Mouse (Mus musculus): ENCODE data around the gene Kcnh3.
A peak's percentile ranks its signal among the peaks of the same experiment; 100 is the strongest.
"Not testable (repeated sequence)": the region's sequence is repeated elsewhere in the genome, so short reads cannot be mapped to it uniquely, and the experiment has no call there.

Gene Kcnh3

DNA sequence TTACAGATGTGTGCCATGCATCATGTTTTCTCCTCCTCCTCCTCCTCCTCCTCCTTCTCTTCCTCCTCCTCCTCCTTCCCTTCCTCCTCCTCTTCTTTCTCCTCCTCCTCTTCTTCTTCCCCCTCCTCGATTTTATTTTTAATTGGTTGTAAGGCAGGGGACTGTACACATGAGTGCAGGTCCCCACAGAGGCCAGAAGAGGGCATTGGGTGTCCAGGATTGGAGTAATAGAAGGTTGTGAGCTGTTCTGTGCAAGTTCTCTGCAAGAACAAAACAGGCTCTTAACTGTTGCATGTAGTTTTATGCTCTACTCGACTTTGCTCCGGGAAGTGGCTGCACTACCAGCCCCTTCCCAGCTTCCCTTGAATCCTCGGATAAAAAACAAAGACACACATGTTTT is 15.5 kb downstream of the Kcnh3 start:
- DNase-seq = no peak

DNA sequence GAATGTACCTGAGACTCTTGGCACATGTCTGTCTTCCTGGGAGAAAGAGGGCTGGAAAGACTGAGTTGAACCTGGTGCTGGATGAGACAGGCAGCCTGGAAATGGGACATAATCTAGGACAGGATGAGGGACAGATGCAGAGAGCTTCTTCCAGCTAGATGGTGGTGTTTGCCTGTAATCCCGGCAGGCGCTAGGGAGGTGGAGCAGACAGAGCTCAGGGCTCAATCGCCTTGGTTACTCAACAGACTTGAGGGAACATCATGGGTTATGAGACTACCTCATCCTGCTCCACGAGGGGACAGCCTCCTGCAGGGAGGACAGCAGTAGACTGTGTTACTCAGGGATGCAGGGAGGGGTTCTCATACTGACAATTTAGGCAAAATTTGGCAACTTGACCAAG is 16.6 kb downstream of the Kcnh3 start:
- no peak for DNase-seq

DNA sequence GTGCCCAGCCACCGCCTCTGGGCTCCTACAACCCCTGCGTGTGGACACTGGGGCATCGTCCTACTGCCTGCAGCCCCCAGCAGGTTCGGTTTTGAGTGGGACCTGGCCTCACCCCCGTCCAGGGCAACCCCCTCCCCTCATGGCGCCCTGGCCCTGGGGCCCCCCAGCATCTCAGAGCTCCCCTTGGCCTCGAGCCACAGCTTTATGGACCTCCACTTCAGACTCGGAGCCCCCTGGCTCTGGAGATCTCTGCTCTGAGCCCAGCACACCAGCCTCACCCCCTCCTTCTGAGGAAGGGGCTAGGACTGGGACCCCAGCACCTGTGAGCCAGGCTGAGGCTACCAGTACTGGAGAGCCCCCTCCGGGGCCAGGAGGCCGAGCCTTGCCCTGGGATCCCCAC is 17.4 kb downstream of the Kcnh3 start:
- no peak for DNase-seq

DNA sequence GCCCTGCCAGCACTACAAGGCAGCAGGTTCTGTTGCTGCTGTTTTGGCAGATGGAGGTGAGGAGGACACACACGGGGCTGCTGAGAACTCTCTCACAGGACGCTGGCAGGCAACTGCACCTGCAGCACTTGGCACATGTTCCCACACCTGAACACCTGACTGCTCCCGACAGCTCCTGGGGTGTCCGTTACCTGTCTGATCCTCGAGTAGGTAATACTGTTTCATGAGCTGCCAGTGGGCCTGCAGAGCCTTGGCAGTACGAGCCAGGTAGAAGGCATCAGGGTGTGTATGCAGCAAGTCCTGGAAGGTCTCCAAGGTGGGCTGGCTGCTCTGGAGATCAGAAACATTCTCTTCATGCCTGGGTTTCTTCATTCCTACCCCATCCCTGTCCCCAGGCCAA is 22.1 kb downstream of the Kcnh3 start:
- DNase-seq = peak; percentile 66 to 67

DNA sequence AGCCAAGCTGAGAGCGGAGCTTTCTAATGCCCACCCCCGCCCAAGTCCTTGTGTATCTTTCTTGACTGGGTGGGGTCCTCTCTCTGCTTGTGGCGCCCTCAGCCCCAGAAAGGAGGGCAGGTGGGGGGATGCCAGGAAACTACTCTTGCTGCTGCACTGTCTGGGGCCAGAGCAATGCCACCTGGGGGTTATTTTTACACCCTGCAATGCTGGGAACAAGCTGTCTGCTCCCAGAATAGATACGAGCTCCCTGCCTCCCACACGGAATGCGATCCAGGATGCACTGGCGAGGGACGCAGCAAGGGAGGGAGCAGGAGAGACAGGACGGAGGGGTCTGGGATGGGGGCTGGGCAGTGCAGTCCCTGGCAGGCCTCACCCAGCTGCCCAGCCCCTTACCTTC is 24.3 kb downstream of the Kcnh3 start:
- DNase-seq = peak; percentile 48 to 50

DNA sequence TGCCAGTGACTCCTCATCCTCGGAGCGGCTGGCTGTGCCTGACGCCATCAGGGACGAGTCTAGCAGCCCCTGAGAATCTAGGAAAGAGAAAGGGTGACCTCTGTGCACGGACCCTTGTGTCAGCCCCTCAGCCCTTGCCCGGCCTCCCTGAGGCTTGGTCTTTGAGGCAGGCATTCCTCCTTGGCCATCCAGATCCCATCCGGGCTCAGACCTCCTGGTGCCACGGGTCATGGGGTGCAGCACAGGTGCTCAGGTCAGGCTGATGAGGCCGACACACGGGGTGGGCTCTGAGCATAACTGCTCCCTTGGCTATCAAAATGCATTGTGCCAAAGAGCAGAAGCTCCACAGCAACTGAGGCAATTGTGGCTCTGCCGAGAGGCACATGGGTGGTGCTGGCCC is 25.3 kb downstream of the Kcnh3 start:
- DNase-seq = no peak

DNA sequence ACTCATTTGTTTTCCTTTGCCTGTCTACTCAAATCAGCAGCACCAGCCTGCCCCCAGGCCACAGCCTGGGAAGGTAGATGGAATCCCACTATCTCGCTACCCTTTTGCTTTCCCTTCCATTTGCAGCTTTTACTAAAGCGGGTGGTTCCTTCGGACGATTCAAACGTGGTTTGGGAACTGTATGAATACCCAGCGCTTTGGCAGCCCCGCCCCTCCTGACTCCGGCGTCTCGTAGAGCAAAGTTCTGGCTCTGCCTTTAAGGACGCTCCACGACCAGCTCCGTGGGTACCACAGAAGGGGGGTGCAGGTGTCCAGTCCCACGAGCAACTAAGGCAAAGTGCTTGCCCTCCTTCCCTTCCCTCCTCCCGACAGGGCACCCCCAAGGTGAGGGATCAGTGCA is 26.4 kb downstream of the Kcnh3 start:
- peak; percentile 41 to 43 for DNase-seq

DNA sequence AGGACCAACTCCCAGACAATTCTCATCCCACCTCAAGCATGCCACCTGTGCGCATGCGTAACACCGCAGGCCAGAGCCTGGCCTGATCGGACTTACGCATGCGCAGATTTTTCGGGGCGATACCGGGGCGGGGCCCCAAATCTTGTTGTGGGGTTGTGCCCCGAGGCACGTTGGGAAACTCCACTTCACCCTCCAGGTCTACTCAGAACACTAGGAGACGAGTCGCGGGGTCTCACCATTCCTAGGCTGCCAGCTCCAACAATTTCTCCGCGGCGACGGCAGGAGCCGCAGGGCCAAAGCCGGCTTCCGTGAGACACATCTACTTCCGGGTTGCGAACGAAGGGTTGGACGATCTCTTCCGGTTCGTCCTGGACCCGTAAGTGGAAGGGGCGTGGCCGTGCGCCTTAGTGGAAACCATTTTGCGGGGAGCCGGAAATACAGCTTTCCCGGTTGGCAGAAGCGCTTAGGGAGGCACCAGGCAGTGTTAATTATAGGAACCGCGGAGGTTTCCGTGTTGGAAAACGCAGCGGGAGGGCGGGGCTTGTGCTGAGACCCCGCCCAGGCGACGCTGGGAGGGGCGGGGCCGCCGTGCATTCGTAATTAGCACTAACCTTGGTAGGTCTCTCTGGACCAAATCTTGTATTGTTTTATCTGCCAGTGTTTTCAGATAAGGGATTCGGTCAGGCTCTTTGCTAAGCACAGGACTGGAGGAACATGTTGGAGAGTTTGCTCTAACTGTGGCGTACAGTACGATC is 27.1 kb downstream of the Kcnh3 start, which contains the start of gene Mcrs1:
Gene Mcrs1, minus strand, starts transcription at position 336 of the 755 bp plus-strand sequence.
- DNase-seq = peak; percentile 97 to 99

DNA sequence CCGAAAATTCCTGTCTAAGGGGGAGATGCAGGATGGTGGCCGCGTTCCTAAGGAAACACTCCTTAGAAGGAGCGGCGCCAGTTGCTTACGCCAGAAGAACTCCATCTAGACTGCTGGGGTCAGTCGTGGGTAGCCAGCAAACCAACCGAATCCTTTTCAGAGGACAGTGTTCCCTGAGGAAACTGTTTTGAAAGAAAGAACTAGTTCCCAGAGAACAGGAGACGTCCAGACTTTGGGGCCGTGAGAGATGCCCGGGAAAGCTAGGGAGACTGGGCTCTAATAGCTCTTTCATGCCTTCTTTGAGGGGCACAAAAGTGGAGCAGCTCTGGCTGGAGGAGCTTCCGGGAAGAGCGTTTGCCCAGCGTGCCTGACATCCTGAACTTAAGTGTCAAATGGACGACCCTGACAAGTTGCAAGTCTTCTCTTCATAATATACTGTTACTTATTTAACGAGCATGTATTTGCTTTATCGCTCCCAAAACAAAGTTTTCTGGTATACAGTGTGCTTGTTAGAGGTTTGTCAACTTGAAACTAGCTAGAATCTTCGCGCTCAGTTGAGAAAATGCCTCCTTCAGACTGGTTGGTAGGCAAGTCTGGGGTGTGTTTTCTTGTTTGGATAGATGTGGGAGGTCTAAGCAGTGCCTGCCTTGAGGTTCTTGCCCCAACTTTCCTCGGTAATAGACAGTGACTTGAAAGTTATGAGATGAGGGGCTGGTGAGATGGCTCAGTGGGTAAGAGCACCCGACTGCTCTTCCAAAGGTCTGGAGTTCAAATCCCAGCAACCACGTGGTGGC is 27.9 kb downstream of the Kcnh3 start:
- no peak for DNase-seq

DNA sequence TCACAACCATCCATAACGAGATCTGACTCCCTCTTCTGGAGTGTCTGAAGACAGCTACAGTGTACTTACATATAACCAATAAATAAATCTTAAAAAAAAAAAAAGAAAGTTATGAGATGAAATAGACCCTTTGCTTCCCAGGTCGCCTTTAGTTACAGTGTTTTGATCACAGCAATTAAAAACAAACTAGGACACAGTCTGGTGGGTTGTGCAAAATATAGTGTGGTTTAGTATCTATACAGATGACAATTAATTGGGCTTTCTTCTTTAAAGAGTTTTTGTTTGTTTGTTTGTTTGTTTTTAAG is 28.5 kb downstream of the Kcnh3 start:
- not testable (repeated sequence) for DNase-seq

DNA sequence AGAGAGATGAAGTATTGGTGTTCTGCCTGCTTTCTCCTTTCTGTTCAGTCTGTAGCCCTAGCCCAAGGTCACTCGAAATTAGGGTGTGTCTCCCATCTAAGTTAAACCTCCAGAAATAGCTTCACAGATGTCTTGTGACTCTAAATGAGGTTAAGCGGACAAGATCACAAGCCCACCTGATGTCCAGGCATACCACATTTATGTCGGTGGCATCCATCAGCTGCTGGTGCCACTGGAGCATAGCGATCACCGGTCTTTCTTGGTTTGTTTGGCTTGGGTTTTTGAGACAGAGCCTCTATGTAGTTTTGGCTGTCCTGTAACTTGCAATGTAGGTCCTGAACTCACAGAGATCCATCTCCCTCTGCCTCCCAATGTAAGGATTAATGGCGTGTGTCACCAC is 29.1 kb downstream of the Kcnh3 start:
- no peak for DNase-seq

DNA sequence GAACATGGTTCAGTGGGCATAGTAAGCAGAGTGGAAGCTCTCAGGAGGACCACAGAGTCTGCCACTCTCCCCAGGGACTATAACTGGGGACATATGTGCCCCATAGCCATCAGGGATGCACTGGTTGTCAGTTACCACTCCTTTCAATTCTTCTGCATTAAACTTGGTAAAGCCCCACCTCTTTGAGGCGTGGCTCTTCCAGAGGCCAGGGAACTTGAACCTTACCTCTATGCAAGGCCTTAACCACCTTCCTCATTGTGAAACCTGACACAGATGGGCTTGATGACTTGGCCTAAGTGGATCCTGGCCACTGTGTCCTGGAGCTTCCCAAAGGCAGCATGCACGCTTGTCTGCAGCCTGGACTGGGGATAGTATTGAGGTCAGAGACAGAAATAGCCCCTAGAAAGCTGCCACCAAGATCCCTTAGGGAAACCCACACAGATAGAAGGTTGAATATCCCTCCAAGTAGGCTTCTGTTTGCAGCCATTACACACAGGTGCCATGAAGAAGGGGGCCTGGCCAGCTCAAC is 29.9 kb downstream of the Kcnh3 start:
- DNase-seq = no peak

DNA sequence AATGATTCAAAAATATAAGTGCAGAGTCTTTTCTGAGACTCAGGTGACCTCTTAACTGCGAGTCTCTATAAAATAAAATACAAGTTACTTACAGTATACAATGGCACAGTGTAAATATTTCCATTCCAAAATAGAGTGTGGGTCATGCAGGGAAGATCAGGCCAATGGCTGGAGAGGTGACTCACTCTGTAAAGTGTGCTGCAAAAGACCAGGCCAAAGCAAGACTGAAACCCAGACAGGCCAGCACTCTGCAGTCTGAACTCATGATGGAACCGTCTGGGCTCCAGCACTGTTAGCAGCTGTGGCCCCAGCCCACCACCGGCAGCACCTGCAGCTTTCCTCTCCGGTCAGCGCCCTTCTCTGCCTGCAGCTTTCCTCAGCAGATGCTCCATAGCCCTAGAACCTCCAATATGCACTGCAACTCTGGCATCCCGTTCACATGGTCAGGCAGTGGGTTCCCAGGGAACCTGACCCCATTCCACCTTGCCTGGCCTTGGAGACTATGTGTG is 30.6 kb downstream of the Kcnh3 start:
- DNase-seq = no peak

DNA sequence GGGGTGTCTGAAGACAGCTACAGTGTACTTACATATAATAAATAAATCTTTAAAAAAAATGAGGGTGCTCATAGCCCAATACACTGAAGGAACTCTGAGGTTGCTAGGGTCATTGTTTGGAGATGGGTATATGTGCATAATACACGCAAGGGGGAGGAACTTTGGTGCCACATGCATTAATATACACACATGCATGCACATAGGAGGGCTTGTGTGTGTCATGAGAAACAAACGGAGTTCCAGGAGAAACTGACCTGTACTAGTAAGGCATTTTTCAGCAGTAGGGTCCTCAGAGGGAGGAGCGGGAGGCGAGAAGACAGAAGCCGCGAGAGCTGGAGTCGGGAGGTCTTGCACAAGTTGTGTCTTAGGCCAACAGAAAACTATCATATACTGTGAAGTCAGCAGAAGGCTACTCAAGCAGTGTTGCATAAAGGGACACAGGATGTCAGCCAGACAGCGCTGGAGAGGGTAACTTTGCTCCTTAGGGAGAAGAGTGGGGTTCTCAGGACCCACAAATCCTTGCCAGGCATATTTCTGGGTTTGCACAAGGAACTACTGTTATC is 34.6 kb downstream of the Kcnh3 start:
- DNase-seq = no peak

DNA sequence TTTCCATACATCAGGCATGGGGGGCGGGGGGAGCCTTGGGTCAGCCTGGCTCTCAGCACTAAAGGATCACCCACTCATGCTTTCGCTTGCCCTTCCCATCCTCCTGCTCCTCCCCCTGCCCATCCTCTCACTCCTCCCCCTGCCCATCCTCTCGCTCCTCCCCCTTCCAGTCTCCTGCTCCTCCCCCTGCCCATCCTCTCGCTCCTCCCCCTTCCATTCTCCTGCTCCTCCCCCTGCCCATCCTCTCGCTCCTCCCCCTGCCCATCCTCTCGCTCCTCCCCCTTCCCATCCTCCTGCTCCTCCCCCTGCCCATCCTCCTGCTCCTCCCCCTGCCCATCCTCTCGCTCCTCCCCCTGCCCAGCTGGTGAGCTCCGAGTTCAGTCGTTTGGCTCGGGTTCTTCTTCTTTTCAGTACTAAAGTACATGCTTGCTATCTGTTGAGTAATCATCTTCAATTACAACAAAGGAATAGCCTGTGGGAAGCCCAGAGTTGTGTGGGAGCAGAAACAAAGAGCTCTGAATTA is 35.1 kb downstream of the Kcnh3 start:
- peak in 1 of 2 experiments; percentile 57 for DNase-seq

DNA sequence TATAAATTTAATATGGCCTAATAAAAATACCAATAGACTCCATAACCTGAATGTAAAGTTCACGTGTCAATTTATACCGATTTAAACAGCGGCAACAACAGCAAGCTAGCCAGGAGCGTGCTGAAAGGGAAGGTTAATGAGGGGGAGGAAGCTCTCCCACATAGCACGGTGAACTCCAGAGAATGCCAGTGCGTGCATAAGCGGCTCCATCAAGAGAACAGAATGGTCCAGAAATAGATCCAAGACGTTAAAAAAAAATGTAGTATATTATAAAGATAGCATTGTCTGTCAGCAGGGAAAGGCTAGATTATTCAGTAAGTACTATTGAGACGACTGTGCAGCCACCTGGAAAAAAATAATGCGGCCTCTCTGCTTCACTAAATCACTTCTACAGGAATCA is 38.0 kb downstream of the Kcnh3 start:
- DNase-seq = no peak

DNA sequence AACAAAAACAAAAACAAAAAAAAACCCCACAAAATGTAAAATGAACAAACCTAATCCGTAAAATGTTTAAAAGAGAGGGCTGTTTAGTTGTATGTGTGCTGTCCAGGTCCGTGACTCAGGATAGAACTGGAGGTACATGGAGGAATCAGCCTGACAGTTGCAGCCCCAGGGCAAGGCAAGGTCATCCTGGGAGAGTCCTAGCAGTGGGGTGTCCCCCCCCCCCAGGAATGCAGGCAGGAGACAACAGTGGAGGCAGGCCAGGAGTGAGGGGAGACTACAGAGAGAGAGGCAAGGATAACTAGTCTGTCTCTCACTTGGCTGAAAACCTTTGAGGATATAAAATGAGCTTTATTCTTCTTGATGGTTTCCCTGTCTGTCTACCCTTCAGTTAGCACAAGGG is 39.7 kb downstream of the Kcnh3 start:
- DNase-seq = no peak

DNA sequence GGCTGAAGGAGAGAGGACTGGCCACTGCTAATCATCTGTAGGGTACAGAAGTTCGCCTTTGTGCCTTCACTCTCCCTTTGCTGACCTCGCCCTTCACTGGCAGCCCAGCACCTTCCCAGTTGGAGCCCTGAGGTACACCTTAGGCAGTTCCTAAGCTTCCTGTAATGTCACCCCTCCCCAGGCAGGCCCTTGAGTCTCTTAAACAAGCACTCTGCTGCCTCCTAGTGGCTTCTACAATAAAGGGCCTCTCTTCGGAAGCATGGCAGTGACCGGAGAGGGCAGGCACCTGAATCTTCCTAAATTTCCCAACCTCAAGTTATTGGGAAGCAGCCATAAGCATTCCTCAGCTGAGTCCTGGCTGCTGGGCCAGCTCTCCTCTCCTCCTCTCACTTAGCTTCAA is 41.0 kb downstream of the Kcnh3 start:
- peak; percentile 64 to 81 for DNase-seq

DNA sequence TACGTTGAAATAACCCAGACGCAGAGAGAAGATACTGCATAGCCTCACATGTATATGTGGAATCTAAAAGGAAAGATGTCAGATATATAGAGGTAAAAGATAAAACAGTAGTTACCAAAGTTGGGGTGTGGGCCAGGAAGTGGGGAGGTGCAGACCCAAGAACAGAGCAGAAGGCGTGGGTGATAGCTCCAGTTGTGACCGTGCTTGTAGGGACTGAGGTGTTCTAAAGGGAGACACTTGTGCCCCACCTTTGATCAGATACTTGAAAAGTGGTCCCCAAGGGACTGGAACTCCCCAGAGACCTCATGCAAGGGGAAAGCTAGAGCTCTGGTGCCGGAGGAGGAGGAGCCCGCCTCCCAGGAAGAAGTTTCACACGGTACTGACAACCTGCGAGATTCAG is 51.4 kb downstream of the Kcnh3 start:
- DNase-seq = no peak

DNA sequence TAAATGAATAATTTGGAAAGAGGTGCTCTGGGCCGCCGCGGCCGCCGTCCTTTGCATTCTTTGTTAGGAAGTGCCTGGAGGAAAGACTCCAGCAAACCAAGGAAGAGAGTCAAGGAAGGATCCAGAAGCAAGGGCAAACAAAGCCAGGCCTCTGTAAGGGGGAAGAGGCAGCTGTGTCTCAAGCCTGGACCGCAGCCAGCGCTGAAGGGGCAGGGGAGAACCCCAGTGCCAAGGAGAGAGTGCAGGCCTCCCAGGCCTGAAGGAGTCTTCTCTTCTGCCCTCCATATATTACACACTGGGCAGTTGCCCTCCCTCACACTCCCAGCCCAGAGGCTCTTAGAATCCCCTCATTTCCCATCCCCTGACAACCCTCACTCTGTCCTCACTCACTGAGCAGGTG is 53.6 kb downstream of the Kcnh3 start:
- no peak for DNase-seq

DNA sequence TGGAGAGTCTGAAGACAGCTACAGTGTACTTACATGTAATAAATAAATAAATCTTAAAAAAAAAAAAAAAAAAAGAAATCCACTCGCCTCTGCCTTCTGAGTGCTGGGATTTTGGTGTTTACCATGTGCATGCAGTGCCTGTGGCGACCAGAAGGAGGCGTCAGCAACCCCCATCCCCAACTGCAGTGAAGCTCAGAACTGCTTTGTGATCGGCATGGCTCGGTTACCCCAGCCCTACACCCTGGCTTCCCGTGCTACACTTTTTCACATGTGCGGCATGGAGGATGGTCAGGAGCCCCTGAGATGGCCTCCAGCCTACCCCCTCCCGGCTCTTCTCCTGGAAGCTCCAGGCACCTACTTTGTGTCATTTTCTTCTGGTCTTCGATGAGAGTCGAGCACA is 58.8 kb downstream of the Kcnh3 start:
- no peak for DNase-seq

DNA sequence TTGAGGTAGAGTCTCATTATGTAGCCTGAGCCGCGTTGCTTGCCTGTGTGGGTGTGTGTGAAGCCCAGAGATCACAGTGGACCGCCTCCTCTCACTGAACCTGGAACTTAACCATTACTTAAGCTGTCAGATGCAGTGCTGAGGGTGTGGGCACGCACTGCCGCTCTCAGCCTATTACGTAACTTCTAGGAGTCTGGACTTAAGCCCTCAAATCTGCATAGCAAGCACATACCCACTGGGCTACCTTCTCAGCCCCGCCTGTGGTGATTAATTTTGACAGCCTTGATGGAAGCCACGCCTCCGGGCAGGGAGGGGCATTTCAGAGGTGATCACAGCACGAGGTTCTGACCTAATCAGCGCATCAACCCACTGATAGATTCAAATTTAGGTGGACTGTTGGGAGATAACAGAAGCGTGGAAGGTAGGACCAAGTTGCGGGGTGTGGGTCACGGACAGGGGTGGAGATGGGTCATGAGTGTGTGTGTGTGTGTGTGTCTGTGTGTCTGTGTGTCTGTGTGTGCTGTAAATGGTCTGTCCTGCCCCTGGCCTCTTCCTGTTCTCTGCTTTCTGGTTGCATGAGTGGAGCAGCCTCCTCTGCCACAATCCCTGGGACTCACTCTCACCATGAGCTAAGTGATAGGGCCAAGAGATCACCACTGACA is 60.0 kb downstream of the Kcnh3 start:
- DNase-seq = no peak

DNA sequence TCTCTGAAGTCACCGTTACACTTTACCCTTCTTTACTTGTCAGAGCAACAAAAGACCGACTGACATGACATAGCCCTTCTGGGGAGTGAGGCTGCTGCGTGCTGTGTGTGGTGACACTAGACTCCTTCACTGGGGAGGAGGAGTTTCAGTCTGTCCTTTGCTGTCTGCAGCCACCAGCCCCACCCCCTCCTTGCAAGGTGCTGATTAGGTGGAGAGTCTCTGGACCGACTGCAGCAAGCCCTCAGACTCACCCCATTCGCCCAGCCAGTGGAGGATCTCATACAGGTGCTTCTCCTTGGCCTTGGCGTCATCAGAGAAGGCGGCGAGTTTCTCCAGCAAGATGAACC is 60.5 kb downstream of the Kcnh3 start:
- DNase-seq = no peak
